Mouse (Mus musculus) c-Kit-negative CD71-positive TER-119-positive erythroid progenitor cells, embryonic 14.5 days (primary cell): ENCODE measurements at regions not wholly inside any gene's neighbourhood (a gene's known extent, or its start where the extent isn't known, plus 50 kb on each side); places are given as distances from the start of the nearest gene placed in this dataset.

Experiments used
- DNase-seq: peaks from one replicate; pipeline ENCODE4 v3.0.0-alpha.2; 2013; ENCODE audit warnings: low read depth, low spot score

DNA sequence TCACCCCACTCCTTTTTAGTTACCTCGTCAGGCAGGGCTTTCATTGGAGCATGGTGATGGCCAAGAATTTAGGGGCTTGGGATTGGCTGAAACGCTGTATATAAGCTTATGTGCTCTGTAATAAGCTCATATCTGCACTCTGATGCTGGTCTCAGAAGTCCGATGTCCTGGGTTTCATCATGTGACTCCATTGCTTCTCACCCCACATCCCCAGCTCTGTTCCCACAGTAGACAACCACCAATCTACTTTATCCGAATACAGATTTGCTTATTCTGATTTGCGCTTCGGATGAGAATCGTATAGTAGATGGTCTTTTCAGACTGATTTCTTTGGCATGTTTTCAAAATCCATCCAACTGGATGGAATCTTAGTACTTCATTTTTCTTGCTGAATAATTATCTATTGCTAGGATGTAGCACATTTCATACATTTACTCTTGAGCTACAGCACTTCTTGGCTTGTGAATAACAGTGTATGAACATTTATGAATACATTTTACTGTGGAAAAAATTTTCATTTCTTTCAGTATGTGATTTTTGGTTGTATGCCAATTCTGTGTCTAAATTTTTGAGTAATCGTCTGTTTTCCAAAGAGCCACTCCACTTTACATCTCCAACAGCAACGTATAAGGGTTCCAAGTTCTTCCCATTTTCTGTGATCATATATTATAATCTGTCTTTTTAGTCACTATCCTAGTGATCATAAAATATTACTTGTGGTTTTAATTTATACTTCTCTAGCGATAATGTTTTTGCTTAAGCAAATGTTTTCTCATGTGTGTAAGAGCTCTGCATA, 185.7 kb downstream of the Hace1 start:
- DNase-seq: no peak

DNA sequence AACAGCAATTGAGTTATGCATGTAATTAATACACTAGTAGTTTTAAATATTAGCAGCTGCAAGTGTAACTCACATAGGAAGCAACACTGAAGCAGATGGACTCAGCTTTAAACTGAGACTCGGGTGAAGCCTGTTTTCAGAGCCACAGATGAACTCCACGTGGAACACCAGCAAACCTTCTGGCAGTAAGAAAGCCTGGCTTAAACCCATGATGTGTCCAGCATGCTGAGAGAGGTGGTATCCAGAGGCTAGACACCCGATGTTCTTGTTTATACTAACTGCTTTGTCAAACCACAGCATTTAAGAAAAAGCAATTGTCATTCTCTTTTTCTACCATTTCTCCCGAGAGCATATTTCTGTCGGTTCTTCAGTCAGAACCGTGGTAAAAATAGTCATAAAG, 202.1 kb downstream of the Hace1 start:
- no peak for DNase-seq

DNA sequence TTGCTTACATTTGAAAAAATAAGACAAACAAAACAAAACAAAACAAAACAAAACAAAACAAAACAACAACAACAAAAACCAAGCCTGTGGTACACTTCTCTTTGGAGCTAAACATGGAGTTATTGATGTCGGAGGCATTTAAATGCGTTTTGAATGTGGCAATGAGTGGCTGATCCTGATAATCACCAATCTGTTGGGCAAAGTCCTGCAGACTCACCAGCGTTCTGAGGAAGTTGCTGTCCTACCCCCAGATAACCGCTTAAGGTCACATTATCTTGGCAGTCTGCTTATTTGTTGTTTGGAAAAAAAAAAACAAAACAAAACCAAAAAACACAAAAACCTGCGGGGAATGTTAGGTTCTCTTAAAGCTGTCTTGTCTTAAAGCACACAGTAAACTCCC, 205.4 kb downstream of the Hace1 start:
- no peak for DNase-seq

DNA sequence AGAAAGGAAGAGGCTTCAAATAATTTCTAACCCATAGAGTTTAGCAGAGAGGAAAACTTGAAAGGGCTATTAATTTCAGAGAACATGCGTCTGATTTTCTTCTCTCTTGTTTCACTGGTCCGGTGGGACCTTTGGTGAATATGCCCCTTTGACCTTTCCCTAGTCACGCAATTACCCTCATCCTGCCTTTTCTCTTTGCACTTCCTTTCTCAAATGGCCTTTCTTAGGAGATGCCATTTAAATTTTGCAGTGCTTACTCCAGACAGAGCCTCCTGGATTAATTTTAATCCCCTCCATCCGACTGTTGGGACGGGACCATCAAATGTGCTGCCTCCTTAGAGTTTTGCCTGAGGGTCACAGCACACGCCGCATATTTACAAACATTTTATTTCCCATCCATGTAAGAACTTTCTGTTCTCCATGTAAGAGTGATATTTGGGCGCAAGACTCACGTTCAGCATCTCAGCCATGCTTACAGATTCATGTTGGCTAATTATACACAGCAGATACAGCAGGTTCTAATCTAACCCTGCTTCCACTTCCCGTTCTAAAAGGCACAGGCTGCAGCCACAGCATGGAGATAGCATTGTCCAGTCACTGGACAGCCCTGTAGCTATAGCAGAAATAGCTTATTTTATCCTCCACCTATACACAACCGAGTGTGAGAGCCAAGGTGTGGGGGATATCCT, 206.0 kb downstream of the Hace1 start:
- no peak for DNase-seq

DNA sequence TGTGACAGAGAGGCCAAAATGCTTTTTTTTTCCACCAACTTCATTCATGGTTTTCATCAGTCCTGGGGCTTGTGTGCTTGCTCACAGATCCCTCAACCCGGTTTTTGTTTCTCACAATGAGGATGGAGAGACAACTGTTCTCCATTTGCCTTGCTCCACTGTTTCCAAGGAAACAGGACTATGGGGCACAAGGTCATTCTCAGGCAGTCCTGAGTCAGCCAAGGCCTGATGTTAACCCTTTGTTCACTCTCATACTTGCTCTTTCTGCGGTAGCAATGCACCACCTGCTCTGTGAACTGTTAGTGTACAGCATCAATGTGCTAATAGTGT, 206.5 kb downstream of the Hace1 start:
- no peak for DNase-seq

DNA sequence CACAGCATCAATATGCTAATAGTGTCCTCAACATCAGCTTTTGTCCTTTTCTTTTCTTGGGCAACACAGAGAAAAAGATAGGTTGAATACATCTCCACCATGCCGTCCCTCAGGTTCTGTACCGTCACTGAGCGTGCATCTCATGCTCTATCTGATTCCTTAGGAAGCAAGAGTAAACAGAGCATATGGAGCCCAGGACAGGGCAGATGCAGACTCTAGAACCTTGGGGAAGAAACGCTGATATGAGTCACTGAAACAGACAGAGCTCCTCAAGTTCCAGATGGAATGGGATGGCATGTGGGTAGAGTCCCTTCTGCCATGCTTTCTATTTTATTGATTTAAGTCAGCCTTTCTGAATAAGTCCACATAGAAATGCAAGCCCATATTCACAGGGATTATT, 206.9 kb downstream of the Hace1 start:
- no peak for DNase-seq

DNA sequence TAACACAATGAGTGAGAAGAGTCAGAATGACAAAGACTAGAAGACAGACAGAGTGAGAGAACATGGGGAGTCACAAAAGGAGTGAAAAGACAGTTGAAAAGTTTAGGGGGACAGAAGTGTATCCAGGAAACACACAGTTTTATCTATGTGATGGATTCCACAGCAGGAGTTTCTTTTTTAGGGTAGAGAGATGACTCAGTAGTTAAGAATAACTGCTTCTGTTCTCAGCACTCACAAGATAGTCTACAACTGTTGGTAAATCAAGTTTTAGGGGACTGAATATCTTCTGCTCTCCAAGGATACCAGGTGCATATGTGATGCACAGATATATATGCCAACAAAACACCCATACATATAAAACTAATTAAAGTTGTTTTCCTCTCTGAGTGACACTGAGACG, 210.7 kb downstream of the Hace1 start:
- no peak for DNase-seq

DNA sequence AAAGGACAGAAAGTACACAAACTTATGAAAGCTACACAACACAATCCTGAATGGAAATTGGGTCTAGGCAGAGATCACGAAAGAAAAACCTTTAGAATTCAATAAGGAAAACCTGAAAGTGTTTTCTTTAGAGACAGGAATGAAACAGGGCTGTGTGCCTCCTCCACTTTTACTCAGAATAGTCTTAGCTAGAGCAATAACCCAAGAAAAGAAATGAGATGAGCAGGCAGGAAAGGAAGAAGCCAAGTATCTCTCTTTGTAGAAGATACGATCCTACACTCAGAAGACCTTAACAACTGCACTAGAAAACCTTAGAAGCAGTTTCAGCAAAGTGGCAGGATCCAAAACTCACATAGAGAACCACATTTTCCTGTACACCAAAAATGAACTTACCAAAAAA, 218.0 kb downstream of the Hace1 start:
- DNase-seq: no peak

DNA sequence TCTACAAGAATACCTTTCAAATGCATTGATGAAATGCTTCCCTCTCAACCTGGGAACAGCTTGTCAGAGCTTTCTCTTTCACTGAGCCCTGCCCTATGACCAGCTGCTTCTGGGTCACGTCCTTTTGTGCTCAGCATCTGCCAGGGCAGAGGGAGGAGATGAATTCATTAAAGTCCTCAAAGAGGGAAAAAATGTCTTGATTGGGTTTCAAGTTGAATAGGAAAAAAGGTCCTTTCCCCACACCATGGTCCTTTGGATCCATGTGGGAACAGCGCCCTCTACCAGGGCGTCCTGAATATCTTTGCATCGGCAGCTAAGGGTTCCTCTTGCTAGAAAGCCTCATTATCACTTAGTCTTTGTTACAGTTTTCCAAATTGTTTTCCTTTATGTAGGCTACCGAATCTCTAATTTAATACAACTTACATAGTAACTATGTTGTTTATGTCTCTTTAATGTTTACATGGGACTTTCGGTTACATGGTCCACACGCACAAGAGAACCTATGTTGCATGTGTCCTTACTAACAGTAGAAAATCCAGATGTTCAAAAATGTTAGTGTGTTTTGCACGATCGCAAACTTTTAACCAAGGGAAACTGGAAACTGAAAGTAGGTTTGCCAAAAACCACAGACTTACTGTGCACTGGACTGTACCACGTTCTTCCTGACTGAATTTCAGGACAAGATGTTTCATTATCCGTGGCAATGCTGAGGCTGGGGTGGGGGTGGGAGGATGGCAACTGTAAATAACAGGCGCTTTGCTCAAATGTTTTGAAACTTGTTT, 222.6 kb downstream of the Hace1 start:
- DNase-seq: no peak

DNA sequence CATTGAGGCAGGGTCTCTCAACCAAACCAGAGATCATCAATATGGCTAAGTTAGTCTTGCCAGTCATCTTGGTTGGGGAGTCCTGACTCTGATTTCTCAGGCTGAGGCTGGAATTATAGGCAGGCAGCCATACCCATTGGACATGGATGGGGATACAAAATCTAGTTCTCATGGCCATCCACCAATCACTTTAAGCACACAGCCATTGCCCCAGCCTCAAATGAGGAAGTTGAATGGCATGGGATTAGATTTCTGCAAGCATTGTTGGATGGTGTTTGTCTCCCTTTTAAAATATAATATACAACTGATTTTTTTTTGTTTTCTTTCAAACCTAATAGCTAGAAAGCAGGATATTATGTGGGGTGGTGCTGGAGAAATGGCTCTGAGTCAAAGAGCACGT, 223.8 kb downstream of the Hace1 start:
- DNase-seq: no peak

DNA sequence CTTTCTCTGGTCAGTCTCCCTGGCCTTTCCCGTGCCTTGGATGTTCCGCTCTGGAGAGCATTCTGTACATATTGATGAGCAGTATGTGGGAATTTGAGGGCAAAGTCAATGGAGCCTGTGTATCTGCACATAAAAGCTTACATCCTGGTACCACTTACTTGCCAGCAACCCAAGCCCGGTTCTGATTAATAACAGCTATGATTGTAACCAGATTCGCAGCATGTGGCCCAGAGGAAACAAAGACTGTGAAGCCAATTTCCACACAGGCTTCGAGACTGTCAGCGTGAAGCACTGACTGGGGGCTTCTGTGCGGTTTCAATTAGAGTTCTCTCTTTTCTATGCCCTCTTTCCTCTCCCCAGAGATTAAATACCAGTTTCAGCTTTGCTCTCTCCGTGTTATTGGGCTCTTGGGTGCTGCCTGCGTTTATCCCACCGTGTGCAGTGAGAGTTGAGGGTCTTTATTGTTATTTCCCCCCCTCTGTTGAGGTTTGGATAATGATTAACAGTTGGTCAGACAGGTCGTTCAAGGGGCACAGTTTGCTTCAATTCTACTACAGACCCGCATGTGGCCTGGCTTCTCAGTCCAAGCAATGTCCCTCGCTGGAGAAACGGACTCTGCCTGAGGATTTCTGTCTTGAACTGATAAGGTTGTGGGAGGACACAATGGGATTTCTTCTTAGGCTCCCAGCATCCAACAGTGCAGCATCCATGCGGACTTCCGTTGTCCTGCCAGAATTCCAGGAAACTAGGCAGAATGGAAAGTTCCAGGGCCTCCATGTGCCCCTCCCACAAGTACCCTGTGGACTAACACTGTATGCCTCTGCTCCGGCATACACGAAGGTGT, 229.6 kb downstream of the Hace1 start:
- DNase-seq: no peak

DNA sequence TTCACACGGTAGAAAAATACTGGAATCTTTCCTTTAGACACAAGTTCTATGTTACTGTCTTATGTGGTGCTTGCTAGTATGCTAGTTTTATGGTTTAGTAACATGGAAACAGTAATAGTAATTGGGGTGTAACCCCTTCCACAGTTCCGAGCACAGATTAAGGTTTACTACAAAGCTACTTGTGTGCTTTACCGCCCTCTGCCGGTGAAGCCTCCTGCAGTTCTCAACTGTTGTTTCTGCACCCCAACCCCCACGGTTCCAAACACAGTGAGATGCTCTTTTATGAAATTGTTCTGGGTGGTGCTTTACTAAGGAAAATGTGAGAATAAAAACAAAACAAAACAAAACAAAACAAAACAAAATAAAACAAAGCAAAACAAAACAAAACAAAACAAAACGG, 234.3 kb downstream of the Hace1 start:
- peak; percentile 8 for DNase-seq

DNA sequence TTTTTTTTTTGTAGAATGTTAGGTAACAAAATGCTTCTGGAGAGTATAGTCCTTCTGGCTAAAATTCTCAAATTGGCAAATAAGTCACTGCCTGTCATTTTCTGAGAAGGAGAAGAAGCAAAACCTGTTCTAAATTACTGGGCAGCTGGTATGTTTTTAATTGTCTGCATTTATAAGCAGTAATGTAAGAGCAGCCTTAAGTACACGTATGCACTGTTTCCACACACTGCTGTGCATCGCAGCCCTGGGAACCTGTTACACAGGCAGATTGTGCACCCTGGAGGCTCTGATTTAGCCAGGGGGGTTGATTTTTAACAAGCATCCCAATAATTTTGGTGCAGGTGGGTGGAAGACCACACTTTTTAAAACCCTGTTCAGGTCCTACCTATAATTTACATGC, 236.2 kb downstream of the Hace1 start:
- no peak for DNase-seq

DNA sequence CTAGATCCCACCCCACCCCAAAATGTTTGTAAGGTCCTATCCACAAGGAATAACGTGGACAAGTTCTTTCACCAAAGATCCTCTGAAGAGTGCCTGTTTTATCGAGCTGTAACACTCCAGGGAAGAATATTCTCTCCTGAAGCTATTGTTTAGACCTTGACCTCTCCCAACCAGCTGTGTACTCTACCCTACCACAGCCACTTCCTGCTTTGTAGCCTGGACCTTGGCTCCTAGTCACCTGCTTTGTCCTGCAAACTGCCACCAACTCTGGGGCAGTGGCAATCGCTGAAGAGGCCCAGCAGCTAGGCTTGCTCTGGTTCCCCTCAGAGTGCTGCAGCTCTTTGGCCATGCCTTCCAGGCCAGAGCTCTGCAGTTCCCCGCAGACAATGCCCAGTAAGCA, 239.1 kb downstream of the Hace1 start:
- no peak for DNase-seq

DNA sequence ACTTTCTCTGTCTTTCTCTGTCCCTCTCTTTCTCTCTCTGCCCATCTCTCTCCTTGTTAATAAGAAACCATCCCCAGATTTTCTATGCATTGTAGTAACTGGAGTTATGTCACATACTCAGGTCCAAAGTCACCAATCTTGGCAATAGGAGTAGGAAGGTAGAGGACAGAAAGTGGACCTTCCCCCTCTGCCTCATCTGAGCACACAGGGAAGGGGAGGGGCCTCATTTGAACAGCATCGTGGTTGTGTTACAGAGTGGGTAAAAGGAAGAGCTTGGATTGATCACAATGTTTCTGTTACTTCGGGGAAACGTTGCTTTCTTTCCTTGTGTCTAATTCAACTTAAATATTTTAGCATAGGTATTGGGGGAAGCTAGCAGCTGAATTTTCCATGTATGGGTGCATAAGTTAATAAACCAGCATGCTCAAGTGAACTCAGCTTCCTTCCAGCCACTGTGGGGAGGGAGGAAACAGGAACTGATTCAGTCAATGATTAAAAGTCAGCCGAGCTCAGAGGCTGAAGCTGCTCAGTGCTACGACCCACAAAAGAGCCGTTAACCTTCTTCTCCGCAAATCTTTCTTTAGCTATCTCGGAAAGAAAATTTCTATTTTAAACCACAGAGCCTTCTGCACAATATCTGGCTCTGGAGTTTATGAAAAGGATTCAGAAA, 243.5 kb downstream of the Hace1 start:
- DNase-seq: no peak

DNA sequence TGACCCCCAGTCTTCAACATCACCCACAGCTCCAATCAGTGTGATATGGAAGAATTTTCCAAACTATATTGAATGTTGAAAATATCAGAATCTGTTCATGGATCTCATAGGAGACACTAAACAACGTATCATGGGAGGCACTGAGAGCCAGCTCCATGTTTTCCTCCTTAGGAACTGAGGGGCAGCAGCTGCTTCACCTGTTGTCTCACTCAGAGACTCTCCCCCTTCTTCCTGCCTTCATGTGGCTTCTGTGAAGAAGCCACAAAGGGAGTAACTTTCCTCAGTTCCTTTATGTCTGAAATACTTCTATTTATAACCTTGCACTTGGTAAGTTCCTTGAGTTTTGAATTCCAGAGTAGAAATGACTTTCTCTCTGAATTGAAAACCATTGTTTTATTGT, 244.6 kb downstream of the Hace1 start:
- no peak for DNase-seq

DNA sequence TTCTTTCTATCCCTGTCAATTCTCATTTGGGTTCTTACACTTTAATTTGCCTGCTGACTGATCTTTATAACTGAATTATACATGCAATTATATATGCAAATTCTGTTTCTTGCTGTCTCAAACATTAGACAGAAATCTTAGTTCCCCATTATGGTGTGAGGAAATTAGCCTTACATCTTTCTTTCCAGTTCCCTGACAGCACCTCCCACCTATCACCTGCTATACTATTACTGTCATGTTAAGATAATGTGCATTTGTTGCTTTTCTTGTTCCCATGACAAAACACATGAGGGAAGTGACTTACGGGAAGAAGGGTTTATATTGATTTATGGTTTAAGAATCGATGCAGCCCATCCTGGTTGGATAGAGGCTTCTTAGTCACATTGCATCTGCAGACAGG, 246.0 kb downstream of the Hace1 start:
- DNase-seq: no peak

DNA sequence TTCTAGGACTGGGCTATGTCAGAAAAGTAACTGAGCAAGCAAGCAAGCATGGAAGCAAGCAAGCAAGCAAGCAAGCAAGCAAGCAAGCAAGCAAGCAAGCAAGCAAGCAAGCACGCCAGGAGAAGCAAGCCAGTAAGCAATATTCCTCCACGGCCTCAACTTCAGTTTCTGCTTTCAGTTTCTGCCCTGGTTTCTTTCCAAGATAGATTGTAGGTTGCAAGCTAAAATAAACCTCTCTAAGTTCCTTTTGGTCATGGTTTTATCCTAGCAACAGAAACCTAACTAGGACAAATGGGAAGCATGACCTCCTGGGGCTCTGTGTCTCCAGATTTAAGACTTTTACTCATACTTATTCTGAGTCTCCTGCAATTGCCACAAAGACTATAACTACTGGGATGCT, 271.0 kb downstream of the Hace1 start:
- DNase-seq: no peak

DNA sequence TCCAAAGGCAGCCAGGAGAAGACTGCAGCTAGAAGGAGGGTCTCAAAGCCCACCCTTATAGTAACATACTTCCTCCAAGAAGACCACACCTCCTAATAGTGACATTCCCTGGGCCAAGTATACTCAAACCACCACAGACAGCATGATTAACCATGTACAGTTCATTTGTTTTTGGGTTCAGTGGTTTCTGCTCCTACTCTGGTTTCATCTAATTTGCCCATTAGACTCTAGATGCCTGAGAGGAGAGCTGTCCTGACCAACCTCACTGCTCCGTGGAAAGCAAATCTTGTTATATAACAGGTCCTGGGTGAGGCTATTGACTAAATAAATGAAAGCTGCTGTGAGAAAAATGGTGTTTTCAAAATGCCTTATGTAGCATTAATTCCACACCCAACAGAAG, 272.2 kb downstream of the Hace1 start:
- DNase-seq: no peak

DNA sequence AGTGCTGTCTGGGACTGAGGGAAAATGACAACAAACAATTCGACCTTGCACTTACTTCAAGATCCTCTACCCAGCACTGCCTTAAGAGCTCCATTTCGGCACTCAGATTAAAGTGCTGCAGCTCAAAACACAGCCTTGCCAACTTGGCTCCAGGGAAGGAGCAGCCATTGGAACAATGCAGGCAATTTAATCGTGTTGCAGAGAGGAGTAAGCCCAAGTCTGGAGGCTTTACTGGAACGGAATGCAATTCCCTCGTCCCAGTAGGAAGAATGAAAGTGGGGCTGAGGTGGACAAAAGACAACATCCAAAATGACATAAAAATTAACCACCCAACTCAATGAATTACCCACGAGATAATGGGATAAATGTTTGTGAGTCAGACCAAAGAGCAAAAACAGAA, 273.0 kb downstream of the Hace1 start:
- DNase-seq: no peak

DNA sequence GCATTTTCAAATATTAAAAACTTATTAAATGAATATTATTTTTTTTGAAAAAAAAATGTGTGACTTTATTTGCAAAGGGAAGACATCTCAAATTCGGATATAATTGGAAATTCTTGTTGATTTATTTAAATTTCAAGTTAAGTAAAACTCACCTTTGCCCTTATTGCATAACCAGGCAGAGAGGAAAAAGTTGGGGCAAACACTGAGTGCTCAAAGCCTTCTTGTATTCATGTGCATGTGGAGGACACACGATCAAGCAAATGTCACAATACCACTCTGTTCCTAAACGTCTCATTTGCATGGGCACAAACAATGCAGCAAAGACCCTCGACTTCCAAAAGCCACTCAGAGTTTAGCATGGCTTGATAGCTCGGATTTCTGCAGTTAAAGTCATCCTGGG, 275.1 kb downstream of the Hace1 start:
- DNase-seq: no peak
